Comparison of ENCODE assay signal across 9 mouse cellular contexts in the genomic region with DNA sequence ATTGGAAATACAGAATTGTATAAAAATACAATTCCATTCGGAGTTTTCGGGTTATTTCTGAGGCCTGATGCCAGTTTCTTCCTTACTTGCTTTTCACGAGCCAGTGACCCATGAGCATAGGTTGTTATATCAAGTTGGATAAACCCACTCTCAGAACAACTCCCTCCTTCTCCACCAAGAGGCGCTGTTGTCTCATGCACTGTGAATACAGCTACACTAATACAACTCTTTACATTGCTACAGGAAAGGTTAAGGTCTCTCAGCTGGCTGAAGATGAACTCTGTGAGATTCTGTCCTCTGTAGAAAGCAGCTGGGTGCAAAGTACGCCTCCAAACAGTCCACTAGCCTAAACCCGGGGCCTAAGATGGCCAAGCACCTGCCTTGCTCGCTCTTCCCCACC. TPM values are rescaled to one million over a fixed set of nuclear protein-coding genes. Genes with fewer than 3 reads are reported as not detected.
A peak's percentile ranks its signal among the peaks of the same experiment; 100 is the strongest.
DNase-seq lines count a peak whose midpoint lies in the region; ATAC-seq and TF ChIP-seq lines count a peak whose summit lies in the region.
"Had no signal": no experiment of that assay in that cellular context is flagged by ENCODE, and none has a peak within 500 bp of the region (broad histone marks: within the 10 kb centered on the region; RNA-seq: fewer than 3 reads in every experiment).

No protein-coding gene starts in this region.

- TF ChIP-seq EP300 in heart, postnatal 0 days (IDR thresholded peaks at IDR 0.05; ENCODE audit: low read depth): no peak

- H3K9me3 ChIP-seq in E14TG2a.4 (ENCODE audit: low read length): no peaks in the 10 kb centered on the region; the same call in 1 of the 2 replicates
- no peaks in the 10 kb centered on the region for H3K9me3 ChIP-seq in heart, postnatal 0 days (replicated peaks; ENCODE audit: control insufficient read depth, low read length)
- H3K9me3 ChIP-seq: limb, embryonic 15.5 days had no signal

- H3K4me1 ChIP-seq in E14TG2a.4 (replicated peaks; ENCODE audit: low read depth, low read length): peaks cover 12% of the 10 kb centered on the region
- no peaks in the 10 kb centered on the region for H3K4me1 ChIP-seq in heart, postnatal 0 days (ENCODE audit: control insufficient read depth, insufficient read depth)
- H3K4me1 ChIP-seq: limb, embryonic 15.5 days had no signal

- H3K36me3 ChIP-seq in E14TG2a.4 (ENCODE audit: insufficient read depth, low read length): no peaks in the 10 kb centered on the region
- H3K36me3 ChIP-seq in heart, postnatal 0 days (replicated peaks; ENCODE audit: control insufficient read depth, insufficient read depth, low read length): no peaks in the 10 kb centered on the region
- H3K36me3 ChIP-seq: limb, embryonic 15.5 days had no signal

- no peak overlapping the region for H3K9ac ChIP-seq in heart, postnatal 0 days (replicated peaks; ENCODE audit: low read depth, low read length)
- H3K9ac ChIP-seq: limb, embryonic 15.5 days had no signal

- H3K4me3 ChIP-seq in E14TG2a.4 (replicated peaks; ENCODE audit: low read length): no peak overlapping the region
- H3K4me3 ChIP-seq in heart, postnatal 0 days (ENCODE audit: low read depth, low read length): no peak overlapping the region
- H3K4me3 ChIP-seq: limb, embryonic 15.5 days had no signal

- H3K4me2 ChIP-seq in heart, postnatal 0 days (ENCODE audit: low read depth, low read length): no peak overlapping the region
- H3K4me2 ChIP-seq: limb, embryonic 15.5 days had no signal

- no peak overlapping the region for H3K27ac ChIP-seq in heart, postnatal 0 days (ENCODE audit: low read depth)
- H3K27ac ChIP-seq: limb, embryonic 15.5 days had no signal

- peak; percentile 14 for DNase-seq in cerebellum, adult 8-10 months
- DNase-seq in cerebellum, adult 11-12 months: no peak
- peak; percentile 69 for DNase-seq in c-Kit-positive CD71-positive TER-119-negative erythroid progenitor cells, embryonic 14.5 days (ENCODE audit: low read depth)
- peak; percentile 78 for DNase-seq in heart, postnatal 0 days (ENCODE audit: low spot score)
- peak; percentile 72 to 79 for DNase-seq in layer of hippocampus, postnatal 10 days (ENCODE audit: low spot score in 2 of 2)
- DNase-seq in lung, postnatal 14 days: peak; percentile 78
- DNase-seq in spleen, postnatal 4 days (ENCODE audit: low spot score in 2 of 2): peak; percentile 66 to 76

- peak; percentile 65 for TF ChIP-seq CTCF in E14TG2a.4 (conservative IDR thresholded peaks at IDR 0.05; ENCODE audit: low read length)
- peak; percentile 97 for TF ChIP-seq CTCF in heart, postnatal 0 days (IDR thresholded peaks at IDR 0.05; ENCODE audit: low read depth)

- WGBS in heart, postnatal 0 days: 57% methylated on average over 7 of the region's 7 CpGs

- ATAC-seq in heart, postnatal 0 days (ENCODE audit: insufficient read depth, low read depth): peak; percentile 49

- H3K27me3 ChIP-seq in E14TG2a.4 (ENCODE audit: insufficient read depth, low read length): peaks cover 19% of the 10 kb centered on the region
- H3K27me3 ChIP-seq in heart, postnatal 0 days (ENCODE audit: control insufficient read depth, insufficient read depth, low read length): no peaks in the 10 kb centered on the region
- H3K27me3 ChIP-seq: limb, embryonic 15.5 days had no signal

RNA-seq across cellular contexts. Expression of gene Clec3b, which starts 8.6 kb away (rescaled TPM):
- total RNA-seq in heart, postnatal 0 days (2014; rRNA removed; ENCODE audit: low replicate concordance): 8.5 and 26.8 TPM in 2 replicates
- polyA plus RNA-seq in heart, postnatal 0 days (2015; fragmentation: Nextera tagmentation; extraction: Ambion mirVana): 5.5 and 5.7 TPM in 2 replicates
- total RNA-seq in layer of hippocampus, postnatal 10 days (2021): 1 to 10 TPM; 7.2 to 7.4 TPM

RNA-seq across cellular contexts. Expression of gene Exosc7, which starts 46.3 kb away (rescaled TPM):
- 20.2 and 29.5 TPM in 2 replicates for total RNA-seq in heart, postnatal 0 days (2014; rRNA removed; ENCODE audit: low replicate concordance)
- polyA plus RNA-seq in heart, postnatal 0 days (2015; fragmentation: Nextera tagmentation; extraction: Ambion mirVana): 45.6 and 49.7 TPM in 2 replicates
- 10 to 100 TPM; 37.9 to 49.7 TPM for total RNA-seq in layer of hippocampus, postnatal 10 days (2021)

RNA-seq across cellular contexts. Expression of gene Zdhhc3, which starts 46.3 kb away (rescaled TPM):
- total RNA-seq in heart, postnatal 0 days (2014; rRNA removed; ENCODE audit: low replicate concordance): 51.7 and 73.5 TPM in 2 replicates
- 33.4 and 35.7 TPM in 2 replicates for polyA plus RNA-seq in heart, postnatal 0 days (2015; fragmentation: Nextera tagmentation; extraction: Ambion mirVana)
- 10 to 100 TPM; 72.4 to 72.7 TPM for total RNA-seq in layer of hippocampus, postnatal 10 days (2021)

RNA-seq across cellular contexts. Expression of gene Cdcp1, which starts 56.5 kb away (rescaled TPM):
- 0.35 and 2.7 TPM in 2 replicates for total RNA-seq in heart, postnatal 0 days (2014; rRNA removed; ENCODE audit: low replicate concordance)
- 0.04 and 0.15 TPM in 2 replicates for polyA plus RNA-seq in heart, postnatal 0 days (2015; fragmentation: Nextera tagmentation; extraction: Ambion mirVana)
- under 1 TPM in 1 of 2 experiments, not detected in 1; 0.09 TPM for total RNA-seq in layer of hippocampus, postnatal 10 days (2021)
